Mouse (Mus musculus) neural tube, embryonic 14.5 days (tissue): Measurements from ENCODE around the gene Cactin. TPM values are rescaled to one million over a fixed set of nuclear protein-coding genes. Genes with fewer than 3 reads are reported as not detected.

Experiments
- ATAC-seq: fragments of 200-750 bp; cut with Nextera tagmentation; 2 replicates; pipeline ENCODE4 v1.8.0; 2017; ENCODE audit warnings: low read depth, mild to moderate bottlenecking, moderate TSS enrichment, moderate library complexity
- H3K27ac ChIP-seq: fragments of 300-500 bp; sonication (generic); 2 replicates; pipeline ENCODE4 v1.5.1; 2014; ENCODE audit warnings: low read depth, mild to moderate bottlenecking, control low read depth, low read length, moderate library complexity, mixed read lengths
- H3K27me3 ChIP-seq: fragments of 300-500 bp; sonication (generic); 2 replicates; pipeline ENCODE4 v1.6.1; 2014; ENCODE audit warnings: low read length; ENCODE audit not compliant: control insufficient read depth, insufficient read depth
- H3K36me3 ChIP-seq: fragments of 300-500 bp; sonication (generic); 2 replicates; pipeline ENCODE4 v1.6.1; 2014; ENCODE audit warnings: low read length, mixed read lengths; ENCODE audit not compliant: control insufficient read depth, insufficient read depth
- H3K4me1 ChIP-seq: fragments of 300-500 bp; sonication (generic); 2 replicates; pipeline ENCODE4 v1.6.1; 2014; ENCODE audit warnings: low read length; ENCODE audit not compliant: control insufficient read depth, insufficient read depth
- H3K4me2 ChIP-seq: fragments of 300-500 bp; sonication (generic); 2 replicates; pipeline ENCODE4 v1.6.1; 2014; ENCODE audit warnings: mild to moderate bottlenecking, low read depth, low read length, control low read depth
- H3K4me3 ChIP-seq: fragments of 300-500 bp; sonication (generic); 2 replicates; pipeline ENCODE4 v1.5.1; 2014; ENCODE audit warnings: low read depth, low read length, control low read depth, mixed read lengths
- H3K9ac ChIP-seq: fragments of 300-500 bp; sonication (generic); replicated peaks from 2 replicates; pipeline ENCODE4 v1.6.1; 2014; ENCODE audit warnings: low read depth, mild to moderate bottlenecking, control low read depth, low read length, mixed read lengths
- H3K9me3 ChIP-seq: fragments of 300-500 bp; sonication (generic); 2 replicates; pipeline ENCODE4 v1.6.1; 2016; ENCODE audit warnings: low read length; ENCODE audit not compliant: control insufficient read depth
- WGBS: fragments of 180-500 bp; shearing (Covaris S2); extraction: QIAGEN DNeasy Blood & Tissue Kit; methylation state at CpG from one replicate; pipeline ENCODE4 v1.1.7; 2014; 5-methylcytosine and 5-hydroxymethylcytosine counted together
- polyA plus RNA-seq: library from polyadenylated mRNA; unstranded; fragments of >200 nt; fragmentation: Nextera tagmentation; extraction: Ambion mirVana; gene quantifications from 2 replicates; pipeline ENCODE4 v1.2.1, GENCODE M21; 2014

Cactin gene
- polyA plus RNA-seq, 1 experiment from 2014 or later, result 14.3 TPM

DNA sequence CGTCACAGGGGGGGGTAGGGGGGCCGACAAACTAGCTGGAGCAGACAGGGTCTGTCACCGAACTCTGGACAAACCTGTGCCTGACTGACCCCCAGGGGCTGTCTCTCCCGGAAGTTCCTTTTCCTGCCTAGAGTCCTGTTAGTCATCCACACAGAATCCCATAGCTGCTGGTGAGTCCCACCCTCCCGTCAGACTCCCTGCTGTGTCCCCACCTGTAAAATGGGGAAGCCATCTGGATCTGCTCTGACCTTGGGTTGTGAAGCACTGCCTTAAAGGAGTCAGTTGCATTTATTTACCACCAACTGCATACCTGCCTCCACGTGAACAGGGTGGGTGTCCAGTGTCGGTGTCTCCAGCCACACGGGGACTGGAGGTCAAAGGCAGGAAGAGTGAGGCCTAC is 26.5 kb upstream of the Cactin start:
- H3K27me3 ChIP-seq, result no peaks in the 10 kb centered on the region; the same call in 1 of the 2 replicates
- no peak for ATAC-seq
- no peak overlapping the region for H3K27ac ChIP-seq
- H3K36me3 ChIP-seq, result no peaks in the 10 kb centered on the region; the same call in 1 of the 2 replicates
- H3K4me1 ChIP-seq, result peaks cover 22% of the 10 kb centered on the region
- H3K4me3 ChIP-seq, result peak overlapping the region; percentile 74
- H3K9ac ChIP-seq, result peak overlapping the region; percentile 82
- no peaks in the 10 kb centered on the region for H3K9me3 ChIP-seq
- peak overlapping the region; percentile 92 for H3K4me2 ChIP-seq
- 35% methylated on average over 8 of the region's 8 CpGs for WGBS

DNA sequence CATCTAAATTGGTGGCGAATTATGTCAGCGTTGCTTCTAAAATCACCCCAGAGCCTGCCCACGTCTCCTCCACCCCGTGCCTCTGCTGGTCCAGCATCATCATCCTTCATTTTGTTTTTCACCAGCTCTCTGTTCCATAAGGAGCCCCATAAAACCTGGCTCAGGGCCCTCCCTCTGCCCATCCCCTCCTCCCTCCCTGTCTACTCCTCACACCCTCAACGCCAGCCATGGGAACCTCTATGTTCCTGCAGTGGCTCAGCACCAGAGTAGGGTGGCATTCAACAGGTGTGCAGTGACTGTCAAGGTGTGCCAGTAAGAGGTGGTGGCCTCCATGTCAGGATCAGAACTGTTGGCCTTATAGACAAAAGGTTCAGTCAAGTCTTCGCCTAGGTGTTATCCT is 25.7 kb upstream of the Cactin start:
- no peak overlapping the region for H3K4me3 ChIP-seq
- no peak overlapping the region for H3K4me2 ChIP-seq
- ATAC-seq, result no peak
- peaks cover 23% of the 10 kb centered on the region for H3K4me1 ChIP-seq
- H3K36me3 ChIP-seq, result no peaks in the 10 kb centered on the region; the same call in 1 of the 2 replicates
- 92% methylated on average over 6 of the region's 6 CpGs for WGBS
- H3K9me3 ChIP-seq, result no peaks in the 10 kb centered on the region
- no peak overlapping the region for H3K9ac ChIP-seq
- no peak overlapping the region for H3K27ac ChIP-seq
- H3K27me3 ChIP-seq, result no peaks in the 10 kb centered on the region

DNA sequence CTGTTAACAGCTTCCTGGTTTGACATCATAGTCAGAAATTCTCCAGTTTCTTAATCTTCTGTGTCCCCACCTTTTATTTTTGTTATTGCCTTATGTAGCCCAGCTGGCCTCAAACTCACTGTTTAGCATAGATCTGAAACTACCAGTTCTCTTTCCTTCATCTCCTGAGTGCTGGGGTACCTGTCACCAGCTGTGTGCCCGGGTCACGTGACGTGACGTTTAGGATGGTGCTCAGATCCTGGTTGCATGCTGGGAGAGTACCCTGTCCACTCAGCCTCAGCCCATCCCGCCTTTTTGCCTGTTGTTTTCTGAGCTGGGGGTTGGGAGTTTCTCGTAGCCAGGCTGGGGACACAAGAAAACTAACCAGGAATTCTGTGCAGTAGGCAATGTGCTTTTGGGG is 23.7 kb upstream of the Cactin start:
- Histone ChIP-seq H3K4me1 (peaks cover 19% of the 10 kb centered on the region), H3K27ac (peak overlapping the region; percentile 25; the same call in 1 of the 2 replicates), H3K4me3 (no peak overlapping the region), H3K27me3 (no peaks in the 10 kb centered on the region), H3K9ac (no peak overlapping the region), H3K36me3 (no peaks in the 10 kb centered on the region; the same call in 1 of the 2 replicates), H3K4me2 (no peak overlapping the region), H3K9me3 (no peaks in the 10 kb centered on the region)
- WGBS, result 76% methylated on average over 6 of the region's 6 CpGs
- no peak for ATAC-seq

DNA sequence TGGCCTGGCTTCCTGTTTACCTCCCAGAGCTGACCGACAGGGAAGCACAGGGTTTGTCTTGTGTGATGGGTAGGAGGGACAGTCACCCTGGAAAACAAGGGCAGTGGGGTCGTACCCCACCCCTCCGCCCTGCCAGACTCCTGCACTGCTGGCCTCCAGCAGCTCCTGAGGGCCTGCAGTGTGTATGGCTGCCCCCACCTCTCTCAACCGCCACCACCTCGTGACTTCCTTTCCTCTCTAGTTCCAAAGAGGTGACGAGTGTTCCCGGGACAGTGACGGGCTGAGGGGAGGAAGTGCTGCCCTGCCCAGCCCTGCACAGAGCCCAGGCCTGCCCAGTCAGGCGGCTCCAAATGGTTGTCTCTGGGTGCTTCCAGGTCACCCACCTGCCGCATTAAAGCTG is 23.1 kb upstream of the Cactin start:
- Histone ChIP-seq H3K36me3 (no peaks in the 10 kb centered on the region; the same call in 1 of the 2 replicates), H3K27me3 (no peaks in the 10 kb centered on the region), H3K4me1 (peaks cover 19% of the 10 kb centered on the region), H3K27ac (peak overlapping the region; percentile 25; the same call in 1 of the 2 replicates), H3K9me3 (no peaks in the 10 kb centered on the region), H3K4me3 (no peak overlapping the region), H3K4me2 (no peak overlapping the region), H3K9ac (no peak overlapping the region)
- ATAC-seq, result no peak
- WGBS, result 81% methylated on average over 10 of the region's 10 CpGs

DNA sequence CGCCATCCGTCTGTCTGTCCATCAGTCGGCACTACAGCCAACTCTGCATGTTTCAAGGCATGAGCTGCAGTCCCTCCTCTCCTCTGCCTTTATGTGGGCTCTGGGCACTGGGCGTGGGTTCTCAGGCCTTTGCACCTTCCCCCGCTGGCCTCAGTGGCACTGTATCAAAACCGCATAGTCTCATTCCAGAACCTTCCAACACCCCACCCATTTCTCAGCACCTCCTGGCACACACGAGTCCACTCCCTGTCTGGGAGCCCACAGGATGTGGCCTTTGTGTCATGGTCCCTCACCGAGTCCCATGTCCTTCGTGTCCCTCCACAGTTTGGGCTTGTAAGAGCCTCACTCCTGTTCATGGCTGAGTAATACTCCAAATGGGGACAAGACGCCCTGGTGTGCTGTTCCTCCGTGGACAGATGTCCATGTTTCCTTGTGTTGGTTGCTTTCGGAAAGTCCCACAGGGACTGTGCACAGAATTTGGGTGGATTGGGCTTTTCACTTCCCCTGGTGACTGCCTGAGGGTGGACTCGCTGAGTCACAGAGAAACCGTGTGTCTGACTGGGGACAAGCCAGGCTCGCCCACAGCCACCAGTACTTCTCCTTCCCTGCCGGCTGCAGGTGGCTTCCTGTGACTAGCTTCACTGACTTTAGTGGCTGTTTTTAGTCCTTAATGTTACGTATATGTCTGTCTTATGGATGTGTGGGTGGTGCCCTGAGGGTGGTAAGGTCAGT is 22.4 kb upstream of the Cactin start:
- H3K27ac ChIP-seq, result no peak overlapping the region
- H3K4me3 ChIP-seq, result no peak overlapping the region
- H3K4me2 ChIP-seq, result no peak overlapping the region
- H3K36me3 ChIP-seq, result no peaks in the 10 kb centered on the region; the same call in 1 of the 2 replicates
- H3K9ac ChIP-seq, result no peak overlapping the region
- H3K4me1 ChIP-seq, result peaks cover 19% of the 10 kb centered on the region
- H3K9me3 ChIP-seq, result no peaks in the 10 kb centered on the region
- H3K27me3 ChIP-seq, result no peaks in the 10 kb centered on the region
- 93% methylated on average over 17 of the region's 17 CpGs for WGBS
- ATAC-seq, result no peak

DNA sequence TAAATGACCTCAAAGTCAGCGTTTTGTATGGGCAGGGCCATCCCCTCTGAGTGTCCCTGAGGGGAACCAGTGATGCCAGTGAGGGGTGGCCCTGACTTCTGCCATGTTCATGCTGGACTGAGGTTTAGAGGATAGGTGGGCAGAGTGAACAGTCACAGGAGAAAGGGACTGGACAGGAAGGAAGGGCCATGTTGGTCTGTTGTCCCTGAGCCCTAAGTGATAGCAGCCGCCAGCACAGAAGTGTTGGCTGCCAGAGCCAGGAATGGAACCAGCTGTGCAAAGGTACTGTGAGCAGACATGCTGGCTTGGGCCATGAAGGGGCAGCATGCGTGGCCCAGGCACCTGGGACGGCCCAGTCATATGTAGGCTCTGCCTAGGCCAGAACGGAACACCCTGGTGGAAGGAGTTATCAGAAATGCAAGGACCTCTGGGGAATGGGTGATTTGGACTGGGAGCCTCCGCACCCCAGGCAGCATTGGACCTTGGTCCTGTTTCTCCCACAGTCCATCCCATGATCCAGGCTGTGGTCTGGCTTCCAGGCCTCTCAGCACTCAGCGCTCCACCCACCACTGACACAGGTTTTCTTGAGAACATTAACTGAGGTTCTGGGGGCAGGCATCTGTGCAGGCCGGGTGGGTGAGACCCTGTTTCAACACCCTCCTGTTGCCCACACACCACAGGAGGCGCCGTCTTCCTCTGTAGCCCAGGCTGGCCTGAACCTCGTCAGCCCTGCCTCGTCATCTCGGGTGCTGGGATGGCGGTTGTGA is 21.1 kb upstream of the Cactin start:
- no peak overlapping the region for H3K9ac ChIP-seq
- no peak overlapping the region for H3K4me2 ChIP-seq
- no peak for ATAC-seq
- H3K27me3 ChIP-seq, result no peaks in the 10 kb centered on the region
- peaks cover 8% of the 10 kb centered on the region for H3K4me1 ChIP-seq
- H3K9me3 ChIP-seq, result no peaks in the 10 kb centered on the region
- no peak overlapping the region for H3K27ac ChIP-seq
- WGBS, result 92% methylated on average over 14 of the region's 14 CpGs
- H3K4me3 ChIP-seq, result no peak overlapping the region
- H3K36me3 ChIP-seq, result no peaks in the 10 kb centered on the region; the same call in 1 of the 2 replicates

DNA sequence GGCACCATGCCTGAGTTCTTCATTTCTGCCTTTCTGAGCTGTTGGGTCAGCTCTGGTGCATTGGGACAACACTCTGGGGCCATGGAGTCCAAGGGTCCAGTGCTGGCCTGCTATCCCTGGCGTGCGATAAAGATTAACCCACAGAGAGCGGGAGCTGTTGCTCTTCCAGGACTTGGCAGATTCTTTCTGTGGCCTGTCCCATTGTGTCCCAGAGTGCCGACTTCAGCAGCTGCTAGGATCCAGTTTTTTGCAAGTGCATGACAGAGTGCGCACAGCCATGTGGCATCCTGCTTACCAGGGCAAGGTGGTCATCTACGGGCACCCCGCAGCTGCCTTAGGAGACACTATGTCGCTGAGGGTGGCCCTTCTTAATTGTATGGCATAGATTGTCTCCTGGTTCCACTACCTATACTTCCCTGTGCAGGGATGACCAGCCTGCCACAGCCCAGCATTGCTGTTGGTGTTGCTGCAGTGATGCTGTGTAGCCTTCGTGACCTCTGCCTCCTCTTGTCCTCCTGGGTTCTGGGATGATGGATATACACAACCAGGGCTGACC is 20.5 kb upstream of the Cactin start:
- H3K36me3 ChIP-seq, result no peaks in the 10 kb centered on the region; the same call in 1 of the 2 replicates
- no peak overlapping the region for H3K9ac ChIP-seq
- H3K4me2 ChIP-seq, result no peak overlapping the region
- 0 out of 2 replicates have a peak, but pooled peaks cover 3% of the 10 kb centered on the region for H3K4me1 ChIP-seq
- 89% methylated on average over 9 of the region's 9 CpGs for WGBS
- no peak for ATAC-seq
- H3K9me3 ChIP-seq, result no peaks in the 10 kb centered on the region
- no peak overlapping the region for H3K27ac ChIP-seq
- H3K4me3 ChIP-seq, result no peak overlapping the region
- H3K27me3 ChIP-seq, result no peaks in the 10 kb centered on the region

DNA sequence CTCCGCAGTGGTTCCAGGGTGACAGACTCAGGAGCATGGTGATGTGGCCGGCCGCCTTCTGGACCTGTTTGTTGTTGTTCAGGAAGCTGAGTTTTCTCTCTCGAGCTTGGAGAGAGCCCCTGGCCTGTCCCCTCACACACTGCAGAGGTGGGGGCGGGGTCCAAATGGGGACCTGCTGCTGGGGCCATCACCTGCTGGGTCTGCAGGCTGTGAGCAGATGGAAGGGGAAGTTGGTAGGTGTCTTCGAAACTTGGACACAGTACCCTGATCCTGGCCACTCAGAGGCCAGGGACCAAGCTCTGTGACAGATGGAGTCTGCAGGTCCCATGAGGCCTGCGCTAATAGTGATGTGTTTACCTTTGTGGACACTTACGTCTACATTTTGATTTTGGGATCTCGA is 19.6 kb upstream of the Cactin start:
- Histone ChIP-seq H3K27me3 (no peaks in the 10 kb centered on the region), H3K36me3 (peaks cover 2% of the 10 kb centered on the region), H3K9ac (no peak overlapping the region), H3K9me3 (no peaks in the 10 kb centered on the region), H3K4me1 (0 out of 2 replicates have a peak, but pooled peaks cover 3% of the 10 kb centered on the region), H3K4me3 (no peak overlapping the region), H3K27ac (no peak overlapping the region), H3K4me2 (no peak overlapping the region)
- 82% methylated on average over 9 of the region's 9 CpGs for WGBS
- no peak for ATAC-seq

DNA sequence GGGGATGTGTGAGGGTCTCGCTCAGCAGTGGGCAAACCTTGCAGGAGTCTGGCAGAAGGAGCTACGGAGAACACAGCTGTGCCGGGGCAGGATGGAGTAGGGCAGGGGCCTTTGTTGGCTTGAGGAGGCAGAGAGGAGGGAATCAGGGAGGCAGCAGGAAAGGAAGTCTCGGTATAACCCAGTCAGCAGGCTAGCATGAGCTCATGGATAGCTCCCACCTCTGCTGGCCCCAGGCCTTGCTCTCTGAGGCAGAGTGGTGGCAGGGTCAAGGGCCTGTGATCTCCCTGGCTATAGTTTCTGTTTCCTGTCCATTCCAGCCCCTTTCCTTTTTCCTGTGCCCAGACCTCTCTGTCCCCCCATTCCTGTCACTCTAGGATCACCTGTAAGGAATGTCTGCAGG is 18.6 kb upstream of the Cactin start:
- no peaks in the 10 kb centered on the region for H3K27me3 ChIP-seq
- WGBS, result 63% methylated on average over 4 of the region's 4 CpGs
- ATAC-seq, result no peak
- H3K36me3 ChIP-seq, result peaks cover 12% of the 10 kb centered on the region
- H3K27ac ChIP-seq, result no peak overlapping the region
- no peak overlapping the region for H3K4me2 ChIP-seq
- H3K4me1 ChIP-seq, result 0 out of 2 replicates have a peak, but pooled peaks cover 3% of the 10 kb centered on the region
- no peaks in the 10 kb centered on the region for H3K9me3 ChIP-seq
- H3K4me3 ChIP-seq, result no peak overlapping the region
- no peak overlapping the region for H3K9ac ChIP-seq
